Mouse (Mus musculus) olfactory bulb, adult 2 months (tissue): ENCODE results near the gene Mfsd2a.

Experiments
- CTCF ChIP-seq: fragments of 200-500 bp; IDR thresholded peaks from 2 replicates; pipeline ENCODE4 v1.5.1; 2012; ENCODE audit warnings: low read depth, mild to moderate bottlenecking, low read length, moderate library complexity; ENCODE audit not compliant: insufficient read depth
- POLR2A ChIP-seq: fragments of 200-500 bp; IDR thresholded peaks from 2 replicates; pipeline ENCODE4 v1.6.1; 2012; ENCODE audit warnings: mild to moderate bottlenecking, low read depth, low read length, moderate library complexity; ENCODE audit not compliant: insufficient read depth

GRCm38 (mm10) chr4:122981238-122981637, 20.2 kb upstream of the Mfsd2a start:
- TF ChIP-seq CTCF, result no peak
- no peak for TF ChIP-seq POLR2A
